Mouse (Mus musculus) hematopoietic stem cell, adult 5-6 weeks (primary cell): Measurements from ENCODE around the gene Syt8. TPM values are rescaled to one million over a fixed set of nuclear protein-coding genes. Genes with fewer than 3 reads are reported as not detected.

Source experiments
- ATAC-seq, 2 experiments: fragments of 125-278 bp in 1 of 2; replicated peaks in 1 of 2; 2 replicates each; pipeline ENCODE4 v1.8.0; 2016 to 2017; ENCODE audit warnings: inconsistent platforms in 2 of 2, mild to moderate bottlenecking in 2 of 2, moderate number of reproducible peaks in 2 of 2, low read depth in 1 of 2, moderate TSS enrichment in 1 of 2; ENCODE audit not compliant: low FRiP score in 2 of 2, poor library complexity in 2 of 2, severe bottlenecking in 2 of 2, insufficient read depth in 1 of 2, low TSS enrichment in 1 of 2
- total RNA-seq: library from RNA; stranded (forward); fragments of 172-1452, 232-1000 nt; gene quantifications from 2 replicates; pipeline ENCODE4 v1.2.3, GENCODE M21; 2017

Gene Syt8
- total RNA-seq, 1 experiment from 2014 or later, result not detected

GRCm38 (mm10) chr7:142480661-142481060, 46.0 kb downstream of the Syt8 start:
- no peak for ATAC-seq

DNA sequence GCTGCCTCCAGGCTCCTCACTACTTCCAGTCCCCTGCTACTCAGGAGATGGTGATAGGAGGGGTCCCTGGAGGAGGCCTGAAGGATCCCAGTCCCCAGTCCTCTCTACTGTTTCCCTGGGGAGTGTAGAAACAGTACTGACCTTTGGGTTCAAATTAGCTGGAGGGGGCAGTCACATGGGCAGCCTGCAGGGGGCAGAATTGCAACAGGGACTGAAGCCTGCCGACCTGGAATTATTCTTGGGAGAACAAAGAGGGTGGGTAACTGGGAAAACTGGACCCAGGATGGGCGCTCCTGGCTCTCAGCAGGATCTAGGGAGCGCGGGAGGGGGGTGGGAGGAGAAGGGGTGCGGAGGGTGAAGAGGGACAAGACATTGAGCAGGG, 46.5 kb downstream of the Syt8 start:
- no peak; a peak in 1 of 4 replicates for ATAC-seq

GRCm38 (mm10) chr7:142481568-142482255, 47.1 kb downstream of the Syt8 start:
- peak in 1 of 2 experiments; percentile 42; a peak in 2 of 4 replicates for ATAC-seq

DNA sequence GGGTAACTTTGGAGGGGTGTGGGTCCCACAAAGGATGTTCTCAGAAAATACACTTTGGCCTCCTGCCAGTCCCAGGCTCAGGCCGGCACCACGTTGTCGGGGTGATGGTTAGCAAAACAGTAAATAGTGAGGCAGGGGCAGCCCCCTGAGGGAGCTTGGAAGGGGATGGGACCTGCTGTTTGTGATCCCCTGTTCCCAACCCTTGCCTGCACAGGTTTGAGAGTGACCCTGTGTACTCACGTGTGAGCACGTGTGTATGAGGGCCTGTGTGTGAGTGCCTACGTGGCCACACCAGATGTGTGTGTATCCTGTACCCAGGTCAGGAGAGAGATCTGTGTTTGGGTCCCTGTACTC, 47.6 kb downstream of the Syt8 start:
- no peak for ATAC-seq

DNA sequence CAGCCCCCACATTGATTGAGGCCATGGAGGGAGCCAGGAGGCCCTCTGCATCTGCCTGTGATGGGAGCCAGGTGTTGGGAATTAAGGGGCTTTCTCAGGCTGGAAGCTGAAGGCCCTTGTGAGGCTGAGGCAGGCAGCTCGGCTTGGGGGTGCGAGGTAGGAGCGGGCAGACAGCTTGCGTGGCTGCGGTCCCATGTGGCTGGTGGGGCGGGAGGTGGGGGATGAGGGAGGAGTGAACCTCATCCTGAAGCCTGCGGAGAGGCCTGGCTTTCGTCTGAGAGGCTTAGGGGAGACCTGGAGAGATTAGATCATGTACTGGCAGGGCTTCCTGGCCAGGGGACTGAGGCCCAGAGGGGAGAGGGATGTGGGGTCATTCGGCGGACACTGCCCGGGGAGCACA, 48.5 kb downstream of the Syt8 start:
- no peak for ATAC-seq

DNA sequence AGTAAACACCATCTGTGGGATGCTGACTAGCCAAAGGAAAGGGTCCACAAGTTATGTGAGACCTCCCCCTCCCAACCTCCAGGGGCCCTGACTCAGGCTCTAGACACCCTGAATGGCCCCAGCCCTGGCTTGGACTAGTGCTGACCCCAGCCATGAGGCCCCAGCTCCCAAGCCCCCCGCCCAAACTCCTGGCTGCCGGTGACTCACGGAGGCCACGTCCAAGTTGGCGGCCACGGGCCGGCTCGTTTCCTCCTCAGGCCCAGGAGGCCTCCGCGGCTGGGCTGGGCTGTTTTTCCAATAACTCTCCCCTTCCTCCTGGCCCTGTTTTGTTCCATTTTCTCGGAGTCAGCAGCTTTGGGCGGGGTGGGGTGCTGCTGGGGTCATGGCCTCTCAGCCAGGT, 50.1 kb downstream of the Syt8 start:
- ATAC-seq, result no peak

DNA sequence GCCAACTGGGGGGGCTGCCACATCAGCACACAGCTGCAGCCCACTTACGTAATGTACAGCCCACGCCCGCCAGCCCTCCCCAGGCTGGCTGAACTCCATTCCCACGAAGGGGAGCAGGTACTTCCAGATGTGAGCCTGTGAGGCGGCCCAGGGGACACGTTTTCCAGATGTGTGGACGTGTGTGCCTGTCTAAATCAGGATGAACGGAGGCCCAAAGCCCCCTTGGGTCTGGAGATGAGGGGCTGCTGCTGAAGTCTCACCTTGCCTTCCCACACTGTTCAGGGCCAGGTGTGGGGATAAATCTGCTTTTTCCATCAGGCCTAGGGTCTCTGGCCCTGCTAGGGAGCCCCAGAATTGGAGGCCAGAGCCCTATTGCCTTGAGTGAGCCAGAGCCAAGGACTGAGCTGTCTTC, 52.1 kb downstream of the Syt8 start:
- no peak for ATAC-seq

- ATAC-seq, result no peak
These were observed 52.8 kb downstream of the Syt8 start for GRCm38 (mm10) chr7:142487341-142487859.

GRCm38 (mm10) chr7:142488053-142488452, 53.4 kb downstream of the Syt8 start:
- ATAC-seq, result no peak

Other genes starting within 250 kb of the Syt8 start
- gene Gm10153, start 244.5 kb upstream of the Syt8 start, total RNA-seq, result not detected in 2 replicates
- not detected in 2 replicates for gene Krtap5-3, start 233.5 kb upstream of the Syt8 start, total RNA-seq
- gene Gm7579, start 223.0 kb upstream of the Syt8 start, total RNA-seq, result not detected in 2 replicates
- not detected in 2 replicates for gene Krtap5-5, start 204.9 kb upstream of the Syt8 start, total RNA-seq
- not detected in 2 replicates for gene Gm40460, start 193.8 kb upstream of the Syt8 start, total RNA-seq
- not detected in 2 replicates for gene Gm2431, start 176.5 kb upstream of the Syt8 start, total RNA-seq
- not detected in 2 replicates for gene Gm4559, start 160.5 kb upstream of the Syt8 start, total RNA-seq
- gene Krtap5-1, start 137.7 kb upstream of the Syt8 start, total RNA-seq, result not detected in 2 replicates
- gene Krtap5-4, start 131.3 kb upstream of the Syt8 start, total RNA-seq, result not detected in 2 replicates
- gene Ifitm10, start 61.1 kb upstream of the Syt8 start, total RNA-seq, result not detected in 2 replicates
- 18.0 and 43.2 TPM in 2 replicates for gene Gm49369, start 52.2 kb upstream of the Syt8 start, total RNA-seq
- 123 and 168 TPM in 2 replicates for gene Ctsd, start 46.8 kb upstream of the Syt8 start, total RNA-seq
- gene Tnni2, start 7.0 kb downstream of the Syt8 start, total RNA-seq, result 8.2 and 12.3 TPM in 2 replicates
- 233 and 282 TPM in 2 replicates for gene Lsp1, start 26.0 kb downstream of the Syt8 start, total RNA-seq
- gene Tnnt3, start 64.0 kb downstream of the Syt8 start, total RNA-seq, result 0.55 and 9.3 TPM in 2 replicates
- 28.1 and 42.5 TPM in 2 replicates for gene Mrpl23, start 97.8 kb downstream of the Syt8 start, total RNA-seq
- not detected in 2 replicates for gene Igf2, start 232.0 kb downstream of the Syt8 start, total RNA-seq
- gene Gm49394, start 235.1 kb downstream of the Syt8 start, total RNA-seq, result not detected in 2 replicates